Mouse (Mus musculus): ENCODE data around the gene AC124108.1. TPM values are rescaled to one million over a fixed set of nuclear protein-coding genes. Genes with fewer than 3 reads are reported as not detected.
"Not testable (repeated sequence)": the region's sequence is repeated elsewhere in the genome, so short reads cannot be mapped to it uniquely, and the experiment has no call there.

Gene AC124108.1
- total and polyA plus RNA-seq, 3 experiments, result not detected

DNA sequence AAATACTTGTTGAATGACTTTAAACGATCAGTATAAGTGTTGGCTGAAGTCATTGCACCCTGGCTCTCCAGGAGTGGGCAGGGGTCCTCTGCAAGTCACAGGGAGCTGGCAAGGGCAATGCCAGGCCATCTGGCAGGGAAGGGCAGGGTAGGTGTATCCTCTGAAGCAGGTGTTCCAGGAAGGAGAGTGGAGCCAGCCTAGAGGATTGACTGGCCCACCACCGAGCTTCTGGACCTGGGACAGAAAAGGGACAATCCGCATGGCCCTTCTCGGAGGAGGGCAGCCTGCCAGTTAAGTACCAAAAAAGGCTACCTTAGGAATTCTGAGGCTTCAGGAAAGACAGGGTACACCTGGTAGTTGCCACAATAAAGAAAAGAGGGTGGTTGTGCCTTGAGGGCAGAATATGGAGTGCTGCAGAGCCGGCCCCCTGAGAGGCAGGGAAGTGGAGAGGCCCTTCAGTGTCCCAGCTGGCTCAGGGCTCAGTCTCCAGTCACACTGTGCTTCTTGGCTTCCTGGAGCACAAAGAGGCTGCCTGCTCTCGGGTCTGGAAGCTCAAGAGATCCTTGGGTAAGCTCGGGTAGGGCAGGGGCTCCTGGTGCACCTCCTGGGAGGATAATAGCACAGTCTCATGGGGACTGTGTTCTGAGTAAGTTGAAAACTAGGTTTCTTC lies 29.9 kb upstream of the AC124108.1 start:
- no peaks in the 10 kb centered on the region for H3K79me2 ChIP-seq (replicated peaks; ENCODE audit: control insufficient read depth, extremely low read depth, insufficient read depth, poor library complexity, severe bottlenecking)
- H3K4me1 ChIP-seq (ENCODE audit: control insufficient read depth in 1 of 2, insufficient read depth in 2 of 2), result no peaks in the 10 kb centered on the region
- H3K36me3 ChIP-seq (replicated peaks in 1 of 2; ENCODE audit: control insufficient read depth in 1 of 2, insufficient read depth in 1 of 2, low read length in 1 of 2), result no peaks in the 10 kb centered on the region
- H3K4me2 ChIP-seq (ENCODE audit: insufficient read depth, low read depth, poor library complexity, severe bottlenecking), result no peak overlapping the region
- no peak for DNase-seq (ENCODE audit: extremely low read depth)
- no peak overlapping the region for H3K4me3 ChIP-seq (replicated peaks in 1 of 3; ENCODE audit: low read depth in 2 of 3, low read length in 2 of 3, poor library complexity in 1 of 3)
- H3K9ac ChIP-seq (ENCODE audit: insufficient read depth, low read depth), result no peak overlapping the region
- no peak overlapping the region for H3K27ac ChIP-seq (ENCODE audit: insufficient read depth, low read depth)
- dilution Hi-C loops (cut with MboI; ENCODE audit: extremely low pct_ligation_motif_present, extremely low pct_unique_long_range_greater_than_20kb, low sequenced_read_pairs) (no loop called here), in situ Hi-C loops (cut with MboI; ENCODE audit: low pct_ligation_motif_present, low pct_unique_long_range_greater_than_20kb, low sequenced_read_pairs) (loop anchor here (10.0 kb wide), 1 partner anchor 53 kb away; no protein-coding TSS in a partner anchor)
- H3K9me3 ChIP-seq (replicated peaks; ENCODE audit: low read length), result peaks cover 3% of the 10 kb centered on the region
- TF ChIP-seq MAX (IDR thresholded peaks at IDR 0.05; ENCODE audit: low read length), result no peak
- TF ChIP-seq NELFE (IDR thresholded peaks at IDR 0.05; ENCODE audit: low read depth, low read length), result no peak
- no peak for TF ChIP-seq ETS1 (conservative IDR thresholded peaks at IDR 0.05; ENCODE audit: low read depth, low read length)
- TF ChIP-seq HCFC1 (IDR thresholded peaks at IDR 0.05; ENCODE audit: low read depth, low read length), result no peak
- no peak for TF ChIP-seq SMC3 (IDR thresholded peaks at IDR 0.05; ENCODE audit: low read depth, low read length)
- no peak for TF ChIP-seq TBP (conservative IDR thresholded peaks at IDR 0.05; ENCODE audit: low read depth, low read length)
- TF ChIP-seq MAFK (IDR thresholded peaks at IDR 0.05; ENCODE audit: insufficient replicate concordance, low read length), result no peak
- TF ChIP-seq KAT2A (IDR thresholded peaks at IDR 0.05; ENCODE audit: insufficient replicate concordance, low read length), result no peak
- TF ChIP-seq ZNF384 (IDR thresholded peaks at IDR 0.05; ENCODE audit: low read depth, low read length), result no peak
- H3K27me3 ChIP-seq (replicated peaks), result peaks cover 76% of the 10 kb centered on the region

DNA sequence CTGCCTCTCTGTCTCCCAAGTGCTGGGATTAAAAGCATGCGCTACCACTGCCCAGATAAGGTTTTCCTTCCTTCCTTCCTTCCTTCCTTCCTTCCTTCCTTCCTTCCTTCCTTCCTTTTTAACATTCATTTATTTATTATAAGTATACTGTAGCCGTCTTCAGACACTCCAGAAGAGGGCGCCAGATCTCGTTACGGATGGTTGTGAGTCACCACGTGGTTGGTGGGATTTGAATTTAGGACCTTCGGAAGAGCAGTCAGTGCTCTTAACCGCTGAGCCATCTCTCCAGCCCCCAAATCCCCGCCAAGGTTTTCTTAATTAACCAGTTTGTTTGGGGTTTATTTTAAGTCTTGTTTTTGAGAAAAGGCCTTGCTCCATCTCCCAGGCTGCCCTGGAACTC lies 28.6 kb upstream of the AC124108.1 start:
- H3K9me3 ChIP-seq (replicated peaks; ENCODE audit: low read length); H3K27ac ChIP-seq (ENCODE audit: insufficient read depth, low read depth); H3K36me3 ChIP-seq (replicated peaks in 1 of 2; ENCODE audit: control insufficient read depth in 1 of 2, insufficient read depth in 1 of 2, low read length in 1 of 2); H3K4me2 ChIP-seq (ENCODE audit: insufficient read depth, low read depth, poor library complexity, severe bottlenecking); DNase-seq (ENCODE audit: extremely low read depth); H3K4me1 ChIP-seq (ENCODE audit: control insufficient read depth in 1 of 2, insufficient read depth in 2 of 2); dilution Hi-C loops (cut with MboI; ENCODE audit: extremely low pct_ligation_motif_present, extremely low pct_unique_long_range_greater_than_20kb, low sequenced_read_pairs); H3K79me2 ChIP-seq (replicated peaks; ENCODE audit: control insufficient read depth, extremely low read depth, insufficient read depth, poor library complexity, severe bottlenecking); H3K9ac ChIP-seq (ENCODE audit: insufficient read depth, low read depth); H3K4me3 ChIP-seq (replicated peaks in 1 of 3; ENCODE audit: low read depth in 2 of 3, low read length in 2 of 3, poor library complexity in 1 of 3): not testable (repeated sequence)
- H3K27me3 ChIP-seq (replicated peaks), result peaks cover 78% of the 10 kb centered on the region
- peak in 1 of 2 experiments; percentile 48; a peak in 2 of 4 replicates for TF ChIP-seq CTCF (conservative IDR thresholded peaks at IDR 0.05 in 1 of 2, IDR thresholded peaks at IDR 0.05 in 1 of 2; ENCODE audit: low read depth in 2 of 2, low read length in 2 of 2)
- TF ChIP-seq SMC3 (IDR thresholded peaks at IDR 0.05; ENCODE audit: low read depth, low read length), result peak; percentile 40
- peak; percentile 66 for TF ChIP-seq MYC (IDR thresholded peaks at IDR 0.05; ENCODE audit: low read depth, low read length)
- TF ChIP-seq RAD21 (IDR thresholded peaks at IDR 0.05; ENCODE audit: low read depth, low read length), result peak; percentile 12
- in situ Hi-C loops (cut with MboI; ENCODE audit: low pct_ligation_motif_present, low pct_unique_long_range_greater_than_20kb, low sequenced_read_pairs), result loop anchor here (10.0 kb wide), 1 partner anchor 52 kb away; no protein-coding TSS in a partner anchor
